Mouse (Mus musculus): ENCODE results near the gene Dop1a. TPM values are rescaled to one million over a fixed set of nuclear protein-coding genes. Genes with fewer than 3 reads are reported as not detected.

Dop1a gene
- total RNA-seq (2021), result 10 to 100 TPM in 1 of 2 experiments, 1 to 10 TPM in 1; 9.5 to 12.1 TPM
- long read RNA-seq, experiment 1, full-length matches to known transcripts, result 1 of 3 reads
- long read RNA-seq, experiment 1, partial matches to known transcripts, result 1 of 3 reads
- long read RNA-seq, experiment 1, other reads (novel, unspliced or antisense), result 1 of 3 reads
- long read RNA-seq, experiment 2, partial matches to known transcripts, result 3 of 3 reads
- long read RNA-seq, experiment 2, other reads (novel, unspliced or antisense), result 0 of 3 reads

- intact Hi-C loops (cut with DNase I), result loop anchor here (5.0 to 10.0 kb wide), 2 partner anchors 105 to 712 kb away; partner anchors contain the start of genes Pgm3 and Rwdd2a
- no peak; the same call in none of the 2 replicates for TF ChIP-seq CTCF (IDR thresholded peaks at IDR 0.05)
- DNase-seq, result peak; percentile 96
- H3K4me3 ChIP-seq, result peak within 1 kb of the TSS; percentile 91
- H3K27ac ChIP-seq, result peak within 1 kb of the TSS; percentile 94
Observed at GRCm38 (mm10) chr9:86466990-86467870, at the start of gene Dop1a. Gene Dop1a (plus strand): TSS chr9:86467154.

GRCm38 (mm10) chr9:86417971-86418370, 49.0 kb upstream of the Dop1a start:
- no peak for DNase-seq
- no peak for TF ChIP-seq CTCF (IDR thresholded peaks at IDR 0.05)
- intact Hi-C loops (cut with DNase I), result no loop called here
- Histone ChIP-seq H3K27ac (no peak overlapping the region), H3K4me3 (no peak overlapping the region)

GRCm38 (mm10) chr9:86419366-86419765, 47.6 kb upstream of the Dop1a start:
- Histone ChIP-seq H3K27ac (no peak overlapping the region), H3K4me3 (no peak overlapping the region)
- TF ChIP-seq CTCF (IDR thresholded peaks at IDR 0.05), result no peak
- intact Hi-C loops (cut with DNase I), result no loop called here
- DNase-seq, result no peak

GRCm38 (mm10) chr9:86423331-86423730, 43.6 kb upstream of the Dop1a start:
- intact Hi-C loops (cut with DNase I), result no loop called here
- no peak for TF ChIP-seq CTCF (IDR thresholded peaks at IDR 0.05)
- Histone ChIP-seq H3K27ac (no peak overlapping the region), H3K4me3 (no peak overlapping the region)
- DNase-seq, result no peak

- intact Hi-C loops (cut with DNase I), result no loop called here
- Histone ChIP-seq H3K27ac (no peak overlapping the region), H3K4me3 (no peak overlapping the region)
- DNase-seq, result no peak
- no peak for TF ChIP-seq CTCF (IDR thresholded peaks at IDR 0.05)
Observed at GRCm38 (mm10) chr9:86435510-86435909, 31.4 kb upstream of the Dop1a start.

- DNase-seq, result no peak
- no peak for TF ChIP-seq CTCF (IDR thresholded peaks at IDR 0.05)
- Histone ChIP-seq H3K4me3 (no peak overlapping the region), H3K27ac (no peak overlapping the region)
- intact Hi-C loops (cut with DNase I), result no loop called here
Observed at GRCm38 (mm10) chr9:86436608-86437007, 30.3 kb upstream of the Dop1a start.

- no peak for DNase-seq
- TF ChIP-seq CTCF (IDR thresholded peaks at IDR 0.05), result no peak
- intact Hi-C loops (cut with DNase I), result no loop called here
- H3K4me3 ChIP-seq, result peak overlapping the region; percentile 47
- H3K27ac ChIP-seq, result no peak overlapping the region
Observed at GRCm38 (mm10) chr9:86438337-86439009, 28.5 kb upstream of the Dop1a start.

- intact Hi-C loops (cut with DNase I), result no loop called here
- no peak for DNase-seq
- H3K27ac ChIP-seq, result no peak overlapping the region
- no peak overlapping the region for H3K4me3 ChIP-seq
- TF ChIP-seq CTCF (IDR thresholded peaks at IDR 0.05), result no peak
Observed at GRCm38 (mm10) chr9:86442248-86442647, 24.7 kb upstream of the Dop1a start.

GRCm38 (mm10) chr9:86446847-86447246, 20.1 kb upstream of the Dop1a start:
- DNase-seq, result no peak
- intact Hi-C loops (cut with DNase I), result no loop called here
- Histone ChIP-seq H3K27ac (no peak overlapping the region), H3K4me3 (no peak overlapping the region)
- no peak for TF ChIP-seq CTCF (IDR thresholded peaks at IDR 0.05)

GRCm38 (mm10) chr9:86447431-86447830, 19.5 kb upstream of the Dop1a start:
- intact Hi-C loops (cut with DNase I), result no loop called here
- TF ChIP-seq CTCF (IDR thresholded peaks at IDR 0.05), result no peak
- DNase-seq, result no peak
- Histone ChIP-seq H3K27ac (no peak overlapping the region), H3K4me3 (no peak overlapping the region)

- no peak; the same call in 1 of the 2 replicates for TF ChIP-seq CTCF (IDR thresholded peaks at IDR 0.05)
- H3K27ac ChIP-seq, result no peak overlapping the region
- H3K4me3 ChIP-seq, result no peak overlapping the region
- intact Hi-C loops (cut with DNase I), result loop anchor here (1.0 kb wide), 1 partner anchor 670 kb away; no protein-coding TSS in a partner anchor
- DNase-seq, result peak; percentile 74
Observed at GRCm38 (mm10) chr9:86449581-86449980, 17.4 kb upstream of the Dop1a start.

GRCm38 (mm10) chr9:86451094-86451493, 15.9 kb upstream of the Dop1a start:
- H3K27ac ChIP-seq, result no peak overlapping the region
- intact Hi-C loops (cut with DNase I), result no loop called here
- no peak for TF ChIP-seq CTCF (IDR thresholded peaks at IDR 0.05)
- no peak overlapping the region for H3K4me3 ChIP-seq
- DNase-seq, result no peak

GRCm38 (mm10) chr9:86451617-86452016, 15.3 kb upstream of the Dop1a start:
- intact Hi-C loops (cut with DNase I), result no loop called here
- H3K4me3 ChIP-seq, result no peak overlapping the region
- peak; percentile 46 for DNase-seq

More at GRCm38 (mm10) chr9:86451617-86452016, 15.3 kb upstream of the Dop1a start:
- peak; percentile 81 for TF ChIP-seq CTCF (IDR thresholded peaks at IDR 0.05)
- H3K27ac ChIP-seq, result no peak overlapping the region

All from gastrocnemius, adult 2 months (tissue).